Mouse (Mus musculus): ENCODE data around the gene Vil1. TPM values are rescaled to one million over a fixed set of nuclear protein-coding genes. Genes with fewer than 3 reads are reported as not detected.

The Vil1 gene
- polyA plus RNA-seq (2012; rRNA removed): 0.34 and 0.36 TPM in 2 replicates

GRCm38 (mm10) chr1:74408589-74409504, at the start of gene Vil1:
Gene Vil1 (plus strand): TSS chr1:74409376.

GRCm38 (mm10) chr1:74361812-74362211, 47.4 kb upstream of the Vil1 start, which contains the start of gene Catip:
Gene Catip (plus strand): TSS chr1:74362108.

GRCm38 (mm10) chr1:74374980-74375379, 34.2 kb upstream of the Vil1 start, which contains the start of gene Slc11a1:
Gene Slc11a1 (plus strand): TSS chr1:74375195.

GRCm38 (mm10) chr1:74390924-74391748, 18.0 kb upstream of the Vil1 start, which contains the start of gene Ctdsp1:
Gene Ctdsp1 (plus strand): TSS chr1:74391509.

Other genes starting within 250 kb of the Vil1 start
- gene Cxcr1, start 214.7 kb upstream of the Vil1 start, polyA plus RNA-seq (2012; rRNA removed): 0.06 TPM in 1 of 2 replicates, not detected in the other
- 95.7 and 105 TPM in 2 replicates for gene Arpc2, start 173.3 kb upstream of the Vil1 start, polyA plus RNA-seq (2012; rRNA removed)
- gene Gpbar1, start 130.8 kb upstream of the Vil1 start, polyA plus RNA-seq (2012; rRNA removed): 0.38 and 0.45 TPM in 2 replicates
- 56.1 and 58.3 TPM in 2 replicates for gene Aamp, start 124.6 kb upstream of the Vil1 start, polyA plus RNA-seq (2012; rRNA removed)
- 16.0 and 16.4 TPM in 2 replicates for gene Pnkd, start 124.4 kb upstream of the Vil1 start, polyA plus RNA-seq (2012; rRNA removed)
- gene Tmbim1, start 103.8 kb upstream of the Vil1 start, polyA plus RNA-seq (2012; rRNA removed): 7.7 and 8.7 TPM in 2 replicates
- gene Catip, start 47.3 kb upstream of the Vil1 start, polyA plus RNA-seq (2012; rRNA removed): 0.06 and 0.11 TPM in 2 replicates
- 8.0 and 13.7 TPM in 2 replicates for gene Slc11a1, start 34.2 kb upstream of the Vil1 start, polyA plus RNA-seq (2012; rRNA removed)
- gene Ctdsp1, start 17.9 kb upstream of the Vil1 start, polyA plus RNA-seq (2012; rRNA removed): 32.1 and 35.4 TPM in 2 replicates
- gene Cnot9, start 96.7 kb downstream of the Vil1 start, polyA plus RNA-seq (2012; rRNA removed): 23.4 and 28.6 TPM in 2 replicates
- 0.01 TPM in 2 replicates for gene Plcd4, start 133.5 kb downstream of the Vil1 start, polyA plus RNA-seq (2012; rRNA removed)
- 4.5 and 5.5 TPM in 2 replicates for gene Usp37, start 134.9 kb downstream of the Vil1 start, polyA plus RNA-seq (2012; rRNA removed)
- gene Zfp142, start 178.9 kb downstream of the Vil1 start, polyA plus RNA-seq (2012; rRNA removed): 2.6 and 3.3 TPM in 2 replicates
- 9.0 and 10.6 TPM in 2 replicates for gene Bcs1l, start 178.9 kb downstream of the Vil1 start, polyA plus RNA-seq (2012; rRNA removed)
- 20.9 and 23.6 TPM in 2 replicates for gene Rnf25, start 192.0 kb downstream of the Vil1 start, polyA plus RNA-seq (2012; rRNA removed)
- gene Stk36, start 192.1 kb downstream of the Vil1 start, polyA plus RNA-seq (2012; rRNA removed): 0.18 and 0.20 TPM in 2 replicates

Measured in liver, embryonic 14 days (tissue).